Mouse (Mus musculus) bone marrow, adult 2 months (tissue): ENCODE measurements at regions not wholly inside any gene's neighbourhood (a gene's known extent, or its start where the extent isn't known, plus 50 kb on each side); places are given as distances from the start of the nearest gene placed in this dataset.

Source experiments
- H3K27ac ChIP-seq: fragments of 200-500 bp; 2 replicates; pipeline ENCODE4 v1.5.1; 2012; ENCODE audit warnings: low read depth, mild to moderate bottlenecking, control low read depth, inconsistent platforms, low read length; ENCODE audit not compliant: control insufficient read depth, poor library complexity, insufficient read depth
- H3K4me1 ChIP-seq: fragments of 200-500 bp; 2 replicates; pipeline ENCODE4 v1.6.1; 2011; ENCODE audit warnings: low read length; ENCODE audit not compliant: control insufficient read depth, insufficient read depth
- H3K4me3 ChIP-seq: fragments of 200-500 bp; replicated peaks from 2 replicates; pipeline ENCODE3; 2011; ENCODE audit warnings: mild to moderate bottlenecking, low read depth, low read length, control low read depth; ENCODE audit not compliant: control insufficient read depth
- CTCF ChIP-seq: fragments of 200-500 bp; IDR thresholded peaks from 2 replicates; pipeline ENCODE4 v1.5.1; 2011; ENCODE audit warnings: low read length, control low read depth; ENCODE audit not compliant: control insufficient read depth, insufficient read depth
- POLR2A ChIP-seq: fragments of 200-500 bp; IDR thresholded peaks from 2 replicates; pipeline ENCODE4 v1.6.1; 2011; ENCODE audit warnings: low read depth, mild to moderate bottlenecking, control low read depth, low read length, borderline replicate concordance; ENCODE audit not compliant: control insufficient read depth
- WGBS: fragments of 180-500 bp; shearing (Covaris S2); methylation state at CpG from one replicate; pipeline ENCODE4 v1.1.7; 2018; 5-methylcytosine and 5-hydroxymethylcytosine counted together

- Histone ChIP-seq H3K27ac (no peak overlapping the region), H3K4me3 (no peak overlapping the region), H3K4me1 (no peaks in the 10 kb centered on the region)
- TF ChIP-seq POLR2A, result no peak
- TF ChIP-seq CTCF, result no peak
These were observed 102.7 kb upstream of the Rxfp2 start for GRCm38 (mm10) chr5:149915761-149916160.

DNA sequence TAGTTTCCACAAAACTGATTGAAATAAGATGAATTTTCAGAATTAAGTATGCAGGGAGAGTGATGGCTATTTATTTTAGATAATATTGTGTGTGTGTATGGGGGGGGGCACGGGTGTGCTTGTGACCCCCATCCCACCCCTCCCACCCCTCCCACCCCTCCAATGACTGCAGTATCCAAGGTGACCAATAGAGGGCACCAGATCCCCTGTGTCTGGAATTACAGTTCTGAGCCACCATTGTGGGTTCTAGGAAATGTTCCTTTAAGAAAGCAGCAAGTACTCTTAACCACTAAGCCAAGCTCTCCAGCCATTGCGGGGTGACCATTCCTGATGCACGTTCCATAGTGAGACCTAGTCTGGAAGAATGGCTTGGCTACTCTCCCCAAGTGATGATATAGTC is 101.1 kb upstream of the Rxfp2 start:
- no peak overlapping the region for H3K4me3 ChIP-seq
- 48% methylated on average over 3 of the region's 3 CpGs for WGBS
- no peaks in the 10 kb centered on the region for H3K4me1 ChIP-seq
- no peak overlapping the region for H3K27ac ChIP-seq
- TF ChIP-seq POLR2A (no peak), CTCF (no peak)

DNA sequence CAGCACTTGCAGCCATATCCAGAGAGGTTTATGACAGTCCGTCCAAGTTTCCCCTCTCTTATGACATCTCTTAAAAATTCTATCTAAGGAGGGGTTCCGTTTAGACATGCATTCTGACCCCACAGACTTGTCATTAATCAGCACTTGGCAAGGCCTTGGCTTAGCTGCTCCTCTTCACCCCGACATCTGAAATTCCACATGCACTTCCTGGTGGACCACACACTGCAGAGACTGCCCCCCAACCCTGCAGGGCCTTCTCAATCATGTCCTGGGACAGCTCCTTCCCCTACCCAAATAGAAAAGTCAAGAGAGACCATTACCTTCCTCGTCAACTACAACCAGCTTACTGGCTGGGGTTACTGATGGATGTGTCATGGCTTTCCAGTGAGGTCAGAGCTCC is 99.4 kb upstream of the Rxfp2 start:
- 77% methylated on average over 4 of the region's 4 CpGs for WGBS
- Histone ChIP-seq H3K27ac (no peak overlapping the region), H3K4me1 (no peaks in the 10 kb centered on the region), H3K4me3 (no peak overlapping the region)
- no peak for TF ChIP-seq POLR2A
- no peak for TF ChIP-seq CTCF

DNA sequence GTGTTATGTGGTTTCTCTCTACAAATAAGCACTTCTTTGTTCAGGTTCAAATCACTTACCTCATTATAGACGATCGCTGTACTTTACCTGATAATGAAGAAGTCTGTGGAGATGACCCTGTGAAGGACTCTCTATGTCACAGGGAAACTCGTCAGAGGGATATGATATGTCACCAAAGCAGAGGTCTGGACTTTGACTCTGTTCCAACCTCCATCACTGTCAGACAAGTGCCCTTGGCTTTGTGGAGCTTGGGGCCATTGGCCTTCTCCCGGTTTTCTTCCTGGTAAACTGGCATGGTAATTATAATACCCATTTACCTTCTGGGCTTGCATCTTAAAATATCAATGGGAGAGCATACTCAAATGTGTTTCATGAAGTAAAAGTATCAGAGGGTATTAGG is 98.1 kb upstream of the Rxfp2 start:
- no peaks in the 10 kb centered on the region for H3K4me1 ChIP-seq
- TF ChIP-seq POLR2A (no peak), CTCF (no peak)
- no peak overlapping the region for H3K27ac ChIP-seq
- H3K4me3 ChIP-seq, result no peak overlapping the region
- 81% methylated on average over 4 of the region's 4 CpGs for WGBS

DNA sequence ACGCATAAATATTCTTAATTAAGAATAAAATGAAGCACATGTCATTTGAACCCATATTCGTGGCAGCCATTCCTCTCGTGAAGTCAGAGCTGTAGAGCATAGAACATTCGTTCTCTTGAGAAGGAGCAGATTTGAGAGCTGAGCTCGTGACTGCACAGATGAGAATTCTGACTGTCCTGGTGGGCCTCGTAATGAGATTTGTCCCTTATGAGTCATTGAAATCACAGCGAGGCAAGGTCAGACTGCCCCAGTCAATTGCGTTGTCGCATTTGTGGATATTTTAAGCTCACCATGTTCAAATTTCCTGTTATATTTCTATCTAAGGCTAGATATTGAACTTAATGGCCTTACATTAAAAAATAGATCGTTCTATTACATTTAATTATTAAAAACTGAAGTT is 94.0 kb upstream of the Rxfp2 start:
- no peak overlapping the region for H3K4me3 ChIP-seq
- TF ChIP-seq CTCF, result no peak
- TF ChIP-seq POLR2A, result no peak

DNA sequence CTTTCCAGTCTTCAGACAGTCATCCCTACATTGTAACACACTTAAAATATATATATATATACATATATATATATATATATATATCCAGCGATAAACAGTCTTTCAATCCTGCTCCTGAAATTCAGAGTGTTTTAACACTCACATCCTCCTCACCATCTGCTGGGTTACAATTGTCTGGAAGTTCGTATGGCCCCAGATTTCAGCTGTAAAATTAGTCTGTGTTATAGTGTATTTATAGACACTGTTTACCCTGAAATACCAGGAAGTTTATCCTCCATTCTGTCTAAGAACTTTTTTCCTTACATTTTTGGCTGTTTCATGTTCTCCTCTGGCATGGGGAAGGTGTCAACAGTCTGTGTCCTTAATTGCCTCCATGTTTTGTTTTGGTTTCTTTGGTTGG is 91.7 kb upstream of the Rxfp2 start:
- TF ChIP-seq POLR2A (no peak), CTCF (no peak)
- Histone ChIP-seq H3K27ac (no peak overlapping the region), H3K4me1 (no peaks in the 10 kb centered on the region), H3K4me3 (no peak overlapping the region)
- WGBS, result 72% methylated on average over 2 of the region's 2 CpGs

More for the DNA sequence above, 94.0 kb upstream of the Rxfp2 start:
- Histone ChIP-seq H3K4me1 (no peaks in the 10 kb centered on the region), H3K27ac (no peak overlapping the region)
- 81% methylated on average over 10 of the region's 10 CpGs for WGBS

DNA sequence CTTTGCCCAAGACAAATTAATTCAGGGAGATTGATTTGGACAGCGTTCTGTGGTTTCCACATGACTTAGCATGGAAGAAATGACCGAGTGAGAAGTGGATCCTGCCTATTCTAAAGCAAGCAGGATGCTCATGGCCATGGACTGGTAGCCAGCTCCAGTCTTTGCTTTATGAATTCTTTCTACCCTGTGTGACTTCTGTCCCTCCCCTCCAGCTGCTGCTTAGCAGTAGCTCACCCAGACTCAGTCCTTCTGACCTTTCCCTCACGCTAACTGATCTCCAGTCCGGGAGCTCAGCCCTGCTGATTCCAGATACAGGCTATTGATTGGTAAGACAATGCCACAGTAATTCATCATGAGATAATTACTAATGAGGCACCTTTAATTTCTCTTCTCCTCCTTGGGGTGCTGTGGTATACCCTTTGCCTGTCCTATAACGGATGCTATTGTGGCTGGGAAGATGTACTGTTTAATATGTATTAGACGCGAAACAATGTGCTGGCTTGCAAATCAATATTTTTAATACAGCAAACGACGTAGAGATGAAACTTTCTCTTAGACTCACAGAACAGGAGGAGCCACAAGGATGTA is 86.8 kb upstream of the Rxfp2 start:
- 77% methylated on average over 9 of the region's 9 CpGs for WGBS
- TF ChIP-seq POLR2A, result no peak
- no peak for TF ChIP-seq CTCF
- Histone ChIP-seq H3K4me1 (no peaks in the 10 kb centered on the region), H3K27ac (no peak overlapping the region), H3K4me3 (no peak overlapping the region)

- WGBS, result 56% methylated on average over 4 of the region's 4 CpGs
- TF ChIP-seq CTCF (no peak), POLR2A (no peak)
- Histone ChIP-seq H3K27ac (no peak overlapping the region), H3K4me1 (no peaks in the 10 kb centered on the region), H3K4me3 (no peak overlapping the region)
These were observed 86.3 kb upstream of the Rxfp2 start for GRCm38 (mm10) chr5:149932220-149932619.

DNA sequence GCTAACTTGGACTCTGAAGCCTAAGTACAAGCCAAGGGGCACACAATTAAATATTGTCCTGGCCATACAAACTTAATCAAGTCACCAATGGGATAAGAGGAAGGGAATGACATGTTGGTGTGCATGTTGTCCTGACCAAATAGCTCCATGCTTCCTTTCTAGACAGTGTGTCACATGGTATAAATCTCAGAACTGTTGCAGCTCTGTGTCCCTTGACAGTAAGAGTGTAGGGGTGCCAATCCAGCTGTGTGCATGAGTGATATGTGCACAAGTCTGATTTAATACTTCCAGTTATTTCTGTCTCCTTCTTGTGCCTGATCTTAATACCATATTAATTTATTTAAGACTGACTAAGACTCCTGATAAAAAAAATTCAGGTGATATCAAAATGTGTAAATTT is 72.8 kb upstream of the Rxfp2 start:
- Histone ChIP-seq H3K4me1 (no peaks in the 10 kb centered on the region), H3K4me3 (no peak overlapping the region), H3K27ac (no peak overlapping the region)
- TF ChIP-seq CTCF (no peak), POLR2A (no peak)
